Mouse (Mus musculus): ENCODE data around the gene Ptch1.

Ptch1 gene

GRCm38 (mm10) chr13:63499489-63499888 is 73.9 kb downstream of the Ptch1 start:
- DNase-seq (ENCODE audit: low read depth, low spot score), result no peak

GRCm38 (mm10) chr13:63496646-63497582 is 76.5 kb downstream of the Ptch1 start, which contains the start of gene Fancc:
Gene Fancc (minus strand): TSS chr13:63497278.
- peak; percentile 85 for DNase-seq (ENCODE audit: low read depth, low spot score)

GRCm38 (mm10) chr13:63487707-63488042 is 85.7 kb downstream of the Ptch1 start:
- DNase-seq (ENCODE audit: low read depth, low spot score), result no peak

- DNase-seq (ENCODE audit: low read depth, low spot score), result no peak
Observed at GRCm38 (mm10) chr13:63486791-63487706, 86.3 kb downstream of the Ptch1 start.

- DNase-seq (ENCODE audit: low read depth, low spot score), result no peak
Observed at GRCm38 (mm10) chr13:63475356-63475755, 98.0 kb downstream of the Ptch1 start.
